23 mouse cellular contexts compared by ENCODE assay signal in the genomic region with DNA sequence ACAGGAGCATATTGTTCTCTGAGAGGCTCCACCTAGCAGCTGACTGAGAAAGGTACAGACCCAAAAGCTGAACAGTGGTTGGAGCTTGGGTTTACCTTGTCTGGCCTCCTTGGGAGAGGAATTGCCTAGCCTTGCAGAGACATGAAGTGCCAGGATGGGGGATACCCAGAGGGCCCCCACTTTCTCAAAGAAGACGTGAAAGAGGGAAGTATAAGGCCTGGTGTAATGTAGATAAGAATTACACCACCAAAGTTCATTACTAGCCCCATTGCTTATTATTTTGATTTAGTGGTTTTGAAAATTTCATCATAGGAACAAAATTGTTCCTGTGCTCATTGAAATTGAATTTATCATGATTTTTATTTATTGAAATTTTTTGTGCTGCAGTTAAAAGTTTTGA.
"Had no signal": no experiment of that assay in that cellular context is flagged by ENCODE, and none has a peak within 500 bp of the region (broad histone marks: within the 10 kb centered on the region; RNA-seq: fewer than 3 reads in every experiment).

No protein-coding gene starts in this region.

- H3K4me1 ChIP-seq: heart, embryonic 10.5 days; heart, embryonic 12.5 days; hindbrain, embryonic 10.5 days; hindbrain, embryonic 12.5 days; intestine, embryonic 15.5 days; limb, embryonic 10.5 days; limb, embryonic 12.5 days; liver, embryonic 13.5 days; liver, embryonic 15.5 days had no signal

- H3K27me3 ChIP-seq: heart, embryonic 12.5 days; hindbrain, embryonic 12.5 days; intestine, embryonic 15.5 days; limb, embryonic 12.5 days; liver, embryonic 13.5 days; liver, embryonic 15.5 days had no signal

- H3K36me3 ChIP-seq: heart, embryonic 10.5 days; heart, embryonic 12.5 days; hindbrain, embryonic 10.5 days; hindbrain, embryonic 12.5 days; intestine, embryonic 15.5 days; limb, embryonic 10.5 days; limb, embryonic 12.5 days; liver, embryonic 13.5 days; liver, embryonic 15.5 days had no signal

- DNase-seq: gastrocnemius, postnatal 10 days; gastrocnemius, postnatal 25 days; heart, adult 18-20 months; heart, postnatal 10 days; heart, postnatal 4 days; kidney, adult 18-20 months; kidney, adult 8-10 months; kidney, postnatal 10 days; kidney, postnatal 25 days; kidney, postnatal 4 days; liver; liver, embryonic 13.5 days had no signal

- H3K27ac ChIP-seq: heart, embryonic 10.5 days; hindbrain, embryonic 10.5 days; hindbrain, embryonic 12.5 days; hindbrain, embryonic 14.5 days; intestine, embryonic 15.5 days; layer of hippocampus, adult 2 months; left cerebral cortex, adult 2 months; limb, embryonic 10.5 days; limb, embryonic 12.5 days; liver, embryonic 13.5 days; liver, embryonic 15.5 days had no signal

- H3K4me3 ChIP-seq: heart, embryonic 10.5 days; heart, embryonic 12.5 days; hindbrain, embryonic 10.5 days; hindbrain, embryonic 12.5 days; intestine, embryonic 15.5 days; layer of hippocampus, adult 2 months; left cerebral cortex, adult 2 months; limb, embryonic 10.5 days; limb, embryonic 12.5 days; liver, embryonic 13.5 days; liver, embryonic 15.5 days had no signal
